Mouse (Mus musculus) liver, embryonic 16.5 days (tissue): Measurements from ENCODE around the gene Igfn1. TPM values are rescaled to one million over a fixed set of nuclear protein-coding genes. Genes with fewer than 3 reads are reported as not detected.
A peak's percentile ranks its signal among the peaks of the same experiment; 100 is the strongest.

Experiments
- ATAC-seq: fragments of 200-750 bp; cut with Nextera tagmentation; 2 replicates; pipeline ENCODE4 v1.8.0; 2017; ENCODE audit warnings: low read depth, mild to moderate bottlenecking, moderate number of reproducible peaks, moderate library complexity
- H3K27ac ChIP-seq: fragments of 300-500 bp; sonication (generic); 2 replicates; pipeline ENCODE4 v1.5.1; 2014; ENCODE audit warnings: mild to moderate bottlenecking, low read length
- H3K27me3 ChIP-seq: fragments of 300-500 bp; sonication (generic); 2 replicates; pipeline ENCODE4 v1.6.1; 2014; ENCODE audit warnings: low read depth, low read length, mixed read lengths; ENCODE audit not compliant: control insufficient read depth, insufficient read depth
- H3K36me3 ChIP-seq: fragments of 300-500 bp; sonication (generic); 2 replicates; pipeline ENCODE4 v1.6.1; 2014; ENCODE audit warnings: mild to moderate bottlenecking; ENCODE audit not compliant: control insufficient read depth, insufficient read depth
- H3K4me1 ChIP-seq: fragments of 300-500 bp; sonication (generic); 2 replicates; pipeline ENCODE4 v1.6.1; 2014; ENCODE audit warnings: low read depth, low read length, mixed read lengths; ENCODE audit not compliant: control insufficient read depth
- H3K4me2 ChIP-seq: fragments of 300-500 bp; sonication (generic); 2 replicates; pipeline ENCODE4 v1.6.1; 2014; ENCODE audit warnings: low read depth, low read length, mixed read lengths
- H3K4me3 ChIP-seq: fragments of 300-500 bp; sonication (generic); 2 replicates; pipeline ENCODE4 v1.5.1; 2014; ENCODE audit warnings: low read depth, mild to moderate bottlenecking, low read length
- H3K9ac ChIP-seq: fragments of 300-500 bp; sonication (generic); 2 replicates; pipeline ENCODE4 v1.6.1; 2014; ENCODE audit warnings: low read depth, low read length
- H3K9me3 ChIP-seq: fragments of 300-500 bp; sonication (generic); replicated peaks from 2 replicates; pipeline ENCODE4 v1.6.1; 2016; ENCODE audit warnings: low read length; ENCODE audit not compliant: control insufficient read depth
- WGBS: fragments of 180-500 bp; shearing (Covaris S2); extraction: QIAGEN DNeasy Blood & Tissue Kit; methylation state at CpG from one replicate; pipeline ENCODE4 v1.1.7; 2014; ENCODE audit not compliant: insufficient replicate concordance; 5-methylcytosine and 5-hydroxymethylcytosine counted together
- polyA plus RNA-seq: library from polyadenylated mRNA; unstranded; fragments of >200 nt; fragmentation: Nextera tagmentation; extraction: Ambion mirVana; gene quantifications from 2 replicates; pipeline ENCODE4 v1.2.1, GENCODE M21; 2015

Igfn1 gene
- polyA plus RNA-seq, 1 experiment from 2014 or later: not detected

DNA sequence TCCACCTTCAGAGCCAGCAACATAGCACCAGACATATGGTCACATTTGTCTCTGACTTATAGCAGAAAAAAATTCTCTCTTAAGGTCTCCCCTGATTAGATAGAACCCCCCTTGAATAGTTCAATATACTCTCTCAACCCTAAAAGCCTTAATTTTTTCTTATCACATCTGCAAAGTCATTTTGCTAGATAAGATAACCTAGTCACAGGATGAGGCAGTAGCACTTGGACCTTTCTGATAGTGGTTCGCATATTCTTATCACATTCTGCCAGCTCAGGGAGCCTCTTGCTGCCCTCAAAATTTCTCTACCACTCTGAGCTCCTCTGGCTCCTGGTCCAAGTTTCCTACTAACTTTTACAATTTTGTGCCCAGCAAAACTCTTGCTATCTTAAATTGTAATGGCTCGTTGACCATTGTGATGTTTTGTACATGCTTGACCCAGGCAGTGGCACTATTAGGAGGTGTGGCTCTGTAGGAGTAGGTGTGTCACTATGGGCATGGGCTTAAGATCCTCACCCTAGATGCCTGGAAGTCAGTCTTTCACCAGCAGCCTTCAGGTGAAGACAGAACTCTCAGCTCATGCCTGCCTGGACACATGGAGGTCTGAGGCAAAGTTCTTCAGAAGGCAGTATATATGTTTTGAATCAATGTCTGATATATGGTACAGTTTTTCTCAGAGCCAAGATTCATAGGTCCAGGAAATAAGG, 8.8 kb upstream of the Igfn1 start:
- Histone ChIP-seq H3K9me3 (no peaks in the 10 kb centered on the region), H3K4me2 (peak overlapping the region; percentile 60), H3K9ac (peak overlapping the region; percentile 61), H3K27me3 (no peaks in the 10 kb centered on the region), H3K4me1 (peaks cover 71% of the 10 kb centered on the region), H3K36me3 (no peaks in the 10 kb centered on the region), H3K4me3 (peak overlapping the region; percentile 28), H3K27ac (peak overlapping the region; percentile 94)
- ATAC-seq: peak; percentile 76
- 13% methylated on average over 2 of the region's 2 CpGs for WGBS

DNA sequence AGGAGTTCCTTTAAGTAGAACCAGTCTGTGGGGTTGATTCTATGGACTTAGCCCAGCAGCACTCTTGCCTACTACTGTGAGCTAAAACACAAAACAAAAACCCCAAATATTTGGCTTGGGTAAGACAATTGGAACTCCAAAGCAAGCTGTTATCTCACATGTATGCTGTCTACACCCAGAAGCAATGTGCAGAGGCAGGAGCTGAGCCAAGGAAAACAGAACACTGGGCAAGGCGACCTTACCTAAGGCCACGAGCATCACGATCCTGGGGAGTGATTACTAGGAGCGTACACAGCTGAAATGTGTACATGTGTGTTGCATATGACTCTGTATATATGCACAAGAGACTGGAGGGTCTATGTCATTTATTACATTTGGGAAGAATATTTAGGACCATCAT, 7.4 kb upstream of the Igfn1 start:
- peaks cover 68% of the 10 kb centered on the region for H3K4me1 ChIP-seq
- WGBS: 53% methylated on average over 4 of the region's 4 CpGs
- H3K36me3 ChIP-seq: no peaks in the 10 kb centered on the region
- H3K4me2 ChIP-seq: 0 out of 2 replicates have a peak overlapping the region, but pooled peaks have one; percentile 60
- peak overlapping the region; percentile 94 for H3K27ac ChIP-seq
- peak overlapping the region; percentile 50; the same call in 1 of the 2 replicates for H3K9ac ChIP-seq
- no peaks in the 10 kb centered on the region for H3K27me3 ChIP-seq
- peak; percentile 9; the same call in 1 of the 2 replicates for ATAC-seq
- no peak overlapping the region for H3K4me3 ChIP-seq
- no peaks in the 10 kb centered on the region for H3K9me3 ChIP-seq

DNA sequence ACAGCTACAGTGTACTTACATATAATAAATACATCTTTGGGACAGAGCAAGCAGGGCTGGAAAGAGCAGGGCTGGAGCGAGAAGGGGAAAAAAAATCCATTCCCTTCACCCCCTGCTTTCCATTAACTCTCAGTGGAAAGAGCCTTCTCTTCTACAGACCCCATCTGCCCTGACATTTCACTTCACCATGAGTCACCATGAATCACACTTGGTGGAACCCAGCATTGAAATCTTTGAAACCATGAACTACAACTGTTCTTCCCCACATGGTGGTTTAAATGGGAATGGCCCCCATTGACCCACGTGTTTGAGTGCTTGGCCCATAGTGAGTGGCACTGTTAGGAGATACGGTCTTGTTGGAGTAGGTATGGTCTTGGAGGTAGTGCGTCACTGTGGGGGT, 4.1 kb upstream of the Igfn1 start:
- ATAC-seq: no peak
- Histone ChIP-seq H3K27ac (no peak overlapping the region), H3K4me2 (no peak overlapping the region), H3K4me3 (no peak overlapping the region), H3K4me1 (peaks cover 58% of the 10 kb centered on the region), H3K9ac (no peak overlapping the region), H3K36me3 (no peaks in the 10 kb centered on the region), H3K9me3 (no peaks in the 10 kb centered on the region), H3K27me3 (peaks cover 8% of the 10 kb centered on the region)
- 85% methylated on average over 4 of the region's 4 CpGs for WGBS

DNA sequence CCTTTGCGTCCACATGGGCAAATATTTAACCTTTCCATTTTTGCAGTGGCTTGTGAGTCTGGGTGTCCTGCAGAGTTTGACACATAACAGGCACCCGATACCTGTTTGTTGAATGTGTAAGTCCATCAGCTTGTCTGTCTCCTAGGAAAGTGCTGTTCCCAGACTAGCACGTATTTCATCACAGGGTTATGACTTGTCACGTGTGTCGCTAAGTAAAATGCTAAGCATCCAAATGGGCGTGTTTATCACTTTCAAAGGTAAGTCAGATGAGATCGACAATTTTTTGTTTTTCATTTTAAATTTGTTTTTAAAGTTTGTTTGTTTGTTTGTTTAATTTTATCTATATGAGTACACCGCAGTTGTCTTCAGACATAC, 2.0 kb upstream of the Igfn1 start:
- Histone ChIP-seq H3K4me1 (peaks cover 42% of the 10 kb centered on the region), H3K4me3 (peak overlapping the region; percentile 64), H3K4me2 (peak overlapping the region; percentile 77), H3K36me3 (no peaks in the 10 kb centered on the region), H3K9me3 (no peaks in the 10 kb centered on the region), H3K9ac (peak overlapping the region; percentile 46), H3K27ac (peak overlapping the region; percentile 72), H3K27me3 (peaks cover 12% of the 10 kb centered on the region)
- WGBS: 16% methylated on average over 8 of the region's 8 CpGs
- no peak for ATAC-seq

DNA sequence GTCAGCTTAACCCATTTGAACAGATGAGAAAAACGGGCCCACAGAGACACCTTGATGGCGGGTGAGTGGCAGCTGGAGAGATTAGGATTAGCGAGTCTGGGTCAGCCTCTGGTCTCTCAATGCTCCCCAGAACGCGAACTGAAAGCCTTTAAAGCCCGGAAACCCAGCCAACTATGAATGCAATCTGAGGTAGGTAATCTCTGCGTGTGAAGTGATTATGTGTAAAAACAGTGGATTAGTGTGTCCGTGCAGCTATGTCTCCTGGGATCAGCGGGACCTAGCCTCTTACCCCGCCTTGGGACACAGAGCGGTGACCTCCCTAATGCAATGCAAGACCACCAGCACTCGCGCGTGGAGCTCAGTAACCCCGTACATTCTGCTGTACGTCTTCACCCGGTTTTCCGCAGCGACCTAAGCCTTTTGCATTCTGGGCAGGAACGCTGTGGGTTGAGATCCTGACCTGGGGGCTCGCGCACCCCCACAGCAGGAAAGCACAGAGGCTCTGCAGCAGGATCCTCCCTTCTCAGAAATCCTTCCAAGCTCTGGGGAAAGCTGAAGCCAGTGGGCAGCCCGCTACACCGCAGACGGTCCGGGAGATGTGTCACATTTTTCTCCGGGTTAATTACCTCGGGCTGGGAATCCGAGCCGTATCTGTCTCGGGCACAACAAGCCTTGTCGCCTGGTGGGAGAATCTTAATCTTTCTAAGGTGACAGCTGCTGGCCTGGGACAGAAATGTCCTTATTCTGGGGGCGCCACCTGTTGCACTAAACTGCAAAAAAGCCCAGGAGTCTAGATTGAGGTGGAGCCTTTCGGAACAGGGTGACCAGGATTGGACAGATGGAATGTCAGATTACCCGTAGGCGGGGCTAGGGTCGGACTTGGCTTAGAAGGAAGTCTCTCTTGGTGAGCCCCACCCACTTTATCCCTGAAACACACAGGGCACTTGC, 1.3 kb upstream of the Igfn1 start, which contains the start of gene Tmem9:
Gene Tmem9, plus strand, starts transcription at position 940 of the 948 bp plus-strand sequence.
- ATAC-seq: peak; percentile 97
- no peaks in the 10 kb centered on the region for H3K36me3 ChIP-seq
- peaks cover 12% of the 10 kb centered on the region for H3K27me3 ChIP-seq
- no peaks in the 10 kb centered on the region for H3K9me3 ChIP-seq
- peak within 1 kb of the TSS; percentile 64 for H3K4me3 ChIP-seq
- peaks cover 40% of the 10 kb centered on the region for H3K4me1 ChIP-seq
- H3K4me2 ChIP-seq: peak within 1 kb of the TSS; percentile 77
- peak within 1 kb of the TSS; percentile 72 for H3K9ac ChIP-seq
- H3K27ac ChIP-seq: peak within 1 kb of the TSS; percentile 72
- 5% methylated on average over 37 of the region's 37 CpGs for WGBS

DNA sequence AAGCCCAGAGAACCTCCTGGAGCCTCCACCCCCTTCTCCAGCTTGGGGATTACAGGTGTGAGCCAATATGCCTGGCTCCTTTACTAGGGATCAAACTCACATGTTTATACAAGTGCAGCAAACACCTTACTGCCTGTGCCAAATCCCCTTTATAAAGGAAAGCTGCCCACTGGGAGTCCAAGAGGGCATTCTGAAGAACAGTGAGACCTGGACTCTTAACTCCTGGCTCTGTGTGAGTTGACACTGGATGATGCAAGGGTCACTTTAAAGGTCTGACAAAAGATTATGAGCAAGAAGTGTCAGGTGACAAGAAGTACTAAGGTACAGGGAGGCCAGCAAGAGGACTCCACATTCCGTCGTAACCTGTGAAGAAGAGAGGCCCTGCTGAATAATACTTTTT, 4.7 kb downstream of the Igfn1 start:
- Histone ChIP-seq H3K36me3 (no peaks in the 10 kb centered on the region), H3K27me3 (peaks cover 8% of the 10 kb centered on the region), H3K27ac (no peak overlapping the region), H3K4me2 (no peak overlapping the region), H3K4me3 (no peak overlapping the region), H3K9ac (no peak overlapping the region), H3K9me3 (no peaks in the 10 kb centered on the region), H3K4me1 (no peaks in the 10 kb centered on the region)
- 74% methylated on average over 2 of the region's 2 CpGs for WGBS
- peak; percentile 47; the same call in 1 of the 2 replicates for ATAC-seq

DNA sequence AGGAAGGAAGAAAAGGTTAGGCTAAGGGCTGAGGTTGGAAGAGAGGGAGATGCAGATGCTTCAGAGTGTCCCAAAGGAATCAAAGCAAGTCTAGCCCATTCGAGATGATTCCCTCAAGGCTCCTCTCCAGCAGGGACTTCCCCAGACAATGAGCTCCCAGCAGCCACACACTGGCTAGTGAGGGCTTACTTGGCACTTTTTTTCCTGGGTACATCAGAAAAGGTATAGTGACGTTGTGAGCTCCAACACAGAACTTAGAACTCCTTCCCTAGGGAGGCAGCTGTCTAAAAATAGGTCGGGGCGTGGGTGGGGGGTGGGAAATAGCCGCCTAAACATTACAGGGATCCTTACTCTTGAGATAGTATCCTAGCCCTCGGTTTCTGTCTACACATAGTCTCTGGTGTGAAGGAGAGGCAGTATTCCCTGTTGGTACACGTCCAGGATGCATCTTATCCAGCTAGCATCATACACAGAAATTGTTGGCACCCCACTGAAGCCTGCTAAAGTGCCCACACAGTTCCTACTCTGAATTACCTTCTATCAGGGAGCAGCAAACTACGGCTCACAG, 6.3 kb downstream of the Igfn1 start:
- no peak overlapping the region for H3K27ac ChIP-seq
- peaks cover 3% of the 10 kb centered on the region; the same call in 1 of the 2 replicates for H3K27me3 ChIP-seq
- no peaks in the 10 kb centered on the region for H3K36me3 ChIP-seq
- H3K4me1 ChIP-seq: no peaks in the 10 kb centered on the region
- H3K4me2 ChIP-seq: no peak overlapping the region
- 46% methylated on average over 8 of the region's 8 CpGs for WGBS
- H3K9ac ChIP-seq: no peak overlapping the region
- no peaks in the 10 kb centered on the region for H3K9me3 ChIP-seq
- H3K4me3 ChIP-seq: no peak overlapping the region
- ATAC-seq: no peak

DNA sequence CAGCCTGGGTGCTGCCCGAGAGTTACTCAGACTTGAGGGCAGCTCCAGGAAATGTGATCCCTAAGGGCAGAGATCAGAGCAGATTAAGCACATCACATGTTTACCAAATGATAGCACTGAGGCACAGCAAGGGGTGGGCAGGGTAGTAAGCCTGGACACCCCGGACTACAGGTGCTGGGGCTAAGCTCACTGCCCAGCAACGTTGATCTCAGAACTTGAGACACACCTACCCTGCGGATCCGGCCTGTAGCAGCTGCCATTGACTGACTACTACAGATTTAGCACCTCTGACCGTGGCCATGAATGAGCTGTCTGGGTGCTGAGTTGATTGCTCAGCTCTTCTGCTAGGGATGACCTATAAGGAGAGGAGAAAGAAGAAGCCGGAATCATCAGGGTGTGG, 8.6 kb downstream of the Igfn1 start:
- Histone ChIP-seq H3K4me2 (no peak overlapping the region), H3K4me1 (no peaks in the 10 kb centered on the region; the same call in 1 of the 2 replicates), H3K9me3 (no peaks in the 10 kb centered on the region), H3K27ac (no peak overlapping the region), H3K4me3 (no peak overlapping the region), H3K9ac (no peak overlapping the region), H3K27me3 (peaks cover 3% of the 10 kb centered on the region; the same call in 1 of the 2 replicates), H3K36me3 (no peaks in the 10 kb centered on the region)
- ATAC-seq: no peak
- WGBS: 48% methylated on average over 7 of the region's 7 CpGs
